32 mouse cellular contexts compared by ENCODE assay signal in genomic region chr19:44189056-44189455, GRCm38 (mm10). TPM values are rescaled to one million over a fixed set of nuclear protein-coding genes. Genes with fewer than 3 reads are reported as not detected.
"Had no signal": no experiment of that assay in that cellular context is flagged by ENCODE, and none has a peak within 500 bp of the region (broad histone marks: within the 10 kb centered on the region; RNA-seq: fewer than 3 reads in every experiment).

No protein-coding gene starts in this region.

- DNase-seq: gastrocnemius, postnatal 14 days; gastrocnemius, postnatal 36 days; heart, adult 2 months; heart, postnatal 14 days; heart, postnatal 36 days; kidney, adult 11 months; kidney, adult 2 months; kidney, adult 9 months; kidney, postnatal 14 days; kidney, postnatal 36 days; layer of hippocampus, postnatal 36 days; left cerebral cortex, postnatal 4 days had no signal

- H3K36me3 ChIP-seq: heart, embryonic 13.5 days; heart, embryonic 15.5 days; hindbrain, embryonic 13.5 days; hindbrain, embryonic 15.5 days; kidney, embryonic 15.5 days; limb, embryonic 13.5 days; limb, embryonic 15.5 days; liver, embryonic 12.5 days had no signal

- H3K9ac ChIP-seq: heart, embryonic 13.5 days; heart, embryonic 15.5 days; hindbrain, embryonic 13.5 days; hindbrain, embryonic 15.5 days; kidney, embryonic 15.5 days; limb, embryonic 13.5 days; limb, embryonic 15.5 days; liver, embryonic 12.5 days had no signal

- H3K9me3 ChIP-seq: heart, embryonic 13.5 days; heart, embryonic 15.5 days; hindbrain, embryonic 13.5 days; hindbrain, embryonic 15.5 days; kidney, embryonic 15.5 days; limb, embryonic 13.5 days; limb, embryonic 15.5 days; liver, embryonic 12.5 days had no signal

- H3K27me3 ChIP-seq: hindbrain, embryonic 15.5 days; kidney, embryonic 15.5 days; limb, embryonic 13.5 days; limb, embryonic 15.5 days had no signal

- ATAC-seq: hindbrain, postnatal 0 days; intestine, embryonic 16.5 days; liver, embryonic 12.5 days had no signal

- H3K4me1 ChIP-seq: heart, embryonic 13.5 days; heart, embryonic 15.5 days; hindbrain, embryonic 13.5 days; hindbrain, embryonic 15.5 days; kidney, embryonic 15.5 days; limb, embryonic 13.5 days; limb, embryonic 15.5 days; liver, embryonic 12.5 days had no signal

- H3K4me3 ChIP-seq: heart, adult 2 months; heart, embryonic 13.5 days; heart, embryonic 15.5 days; hindbrain, embryonic 13.5 days; hindbrain, embryonic 15.5 days; kidney, embryonic 15.5 days; limb, embryonic 13.5 days; limb, embryonic 15.5 days; liver, embryonic 12.5 days had no signal

- H3K27ac ChIP-seq: heart, adult 2 months; heart, embryonic 13.5 days; heart, embryonic 15.5 days; hindbrain, embryonic 13.5 days; hindbrain, embryonic 15.5 days; hindbrain, postnatal 0 days; kidney, embryonic 15.5 days; kidney, postnatal 0 days; limb, embryonic 13.5 days; limb, embryonic 15.5 days; liver, embryonic 12.5 days had no signal

- H3K4me2 ChIP-seq: heart, embryonic 11.5 days; heart, embryonic 13.5 days; heart, embryonic 15.5 days; hindbrain, embryonic 13.5 days; hindbrain, embryonic 15.5 days; kidney, embryonic 15.5 days; limb, embryonic 13.5 days; limb, embryonic 15.5 days; liver, embryonic 12.5 days had no signal

RNA-seq across cellular contexts. Expression of gene Pkd2l1, which starts 3.2 kb away (rescaled TPM):
- total RNA-seq: gastrocnemius, adult 18-20 months; gastrocnemius, adult 8-10 months; gastrocnemius, postnatal 14 days; gastrocnemius, postnatal 36 days; heart, adult 2 months; heart, postnatal 14 days; heart, postnatal 36 days; hematopoietic stem cell, adult 5-6 weeks; left cerebral cortex, postnatal 10 days; left cerebral cortex, postnatal 4 days; liver, adult 2 months had no signal
- polyA plus RNA-seq: heart, adult 2 months; heart, embryonic 11.5 days; heart, embryonic 15.5 days; heart, postnatal 0 days; intestine, embryonic 16.5 days; limb, embryonic 11.5 days; limb, embryonic 13.5 days; limb, embryonic 15.5 days; liver, adult 2 months; liver, embryonic 12.5 days had no signal

RNA-seq across cellular contexts. Expression of gene Scd3, which starts 14.0 kb away (rescaled TPM):
- total RNA-seq: gastrocnemius, adult 18-20 months; gastrocnemius, adult 8-10 months; gastrocnemius, postnatal 14 days; gastrocnemius, postnatal 36 days; heart, postnatal 14 days; heart, postnatal 36 days; liver, adult 2 months had no signal
- polyA plus RNA-seq: large intestine, adult 2 months; limb, embryonic 13.5 days; liver, embryonic 12.5 days had no signal
